Mouse (Mus musculus) left cerebral cortex, postnatal 25 days (tissue): Measurements from ENCODE around the gene Shroom2. TPM values are rescaled to one million over a fixed set of nuclear protein-coding genes. Genes with fewer than 3 reads are reported as not detected.

Experiments used
- DNase-seq, 2 experiments: peaks; one replicate each; pipeline ENCODE4 v3.0.0; 2022; ENCODE audit warnings: low spot score in 2 of 2, mixed read lengths in 1 of 2
- intact Hi-C: fragments of 180-260 bp; cut with DNase I; formaldehyde crosslinking; loops from one replicate; pipeline ENCODE4 v1.15.1; 2025
- total RNA-seq, 2 experiments: library from RNA; stranded (reverse); gene quantifications; 2 replicates each; pipeline ENCODE4 v1.2.3; 2021

Gene Shroom2
- total RNA-seq, 2 experiments from 2014 or later: 108 to 114 TPM

DNA sequence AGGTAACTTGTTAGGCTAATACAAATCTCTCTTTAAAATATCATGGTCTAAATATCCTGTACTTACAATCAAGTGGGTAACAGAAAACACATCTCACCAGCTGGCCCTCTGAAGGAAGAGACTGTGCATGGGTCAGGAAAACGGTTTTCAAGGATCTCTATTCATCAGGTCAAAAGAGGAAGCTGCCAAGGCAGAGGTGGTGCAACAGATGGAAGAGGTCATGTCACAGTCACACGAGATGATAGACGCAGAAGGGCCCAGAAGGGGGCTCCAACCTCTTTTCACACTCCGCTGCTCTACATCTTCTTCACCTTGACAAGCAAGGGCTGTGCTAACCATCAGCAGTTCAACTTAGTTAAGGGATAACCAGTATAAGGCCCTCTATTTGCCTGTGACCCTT is 60.9 kb downstream of the Shroom2 start:
- no peak for DNase-seq
- intact Hi-C loops: no loop called here

GRCm38 (mm10) chrX:152705397-152705796 is 63.9 kb downstream of the Shroom2 start:
- intact Hi-C loops: loop anchor here (1.0 kb wide), 1 partner anchor 114 kb away; no protein-coding TSS in a partner anchor
- peak; percentile 15 to 43 for DNase-seq

DNA sequence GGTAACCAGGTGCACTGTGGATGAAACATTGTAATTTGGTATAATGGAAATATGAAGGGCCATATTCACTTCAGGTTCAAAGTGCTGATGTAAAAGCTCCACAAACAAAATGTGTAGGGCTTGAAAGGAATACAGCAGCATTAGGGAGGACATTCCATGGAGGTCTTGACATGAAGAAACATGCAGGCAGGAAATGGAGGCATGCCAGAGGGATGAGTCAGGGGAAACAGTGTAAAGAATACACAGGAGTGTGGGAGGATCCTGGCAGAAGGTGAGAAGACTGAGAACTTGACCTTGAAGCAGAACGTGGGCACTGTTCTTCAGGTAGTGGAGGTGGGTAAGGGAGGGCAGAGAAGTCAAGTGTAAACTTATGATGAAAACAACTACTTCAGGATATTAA is 65.6 kb downstream of the Shroom2 start:
- intact Hi-C loops: no loop called here
- no peak for DNase-seq

DNA sequence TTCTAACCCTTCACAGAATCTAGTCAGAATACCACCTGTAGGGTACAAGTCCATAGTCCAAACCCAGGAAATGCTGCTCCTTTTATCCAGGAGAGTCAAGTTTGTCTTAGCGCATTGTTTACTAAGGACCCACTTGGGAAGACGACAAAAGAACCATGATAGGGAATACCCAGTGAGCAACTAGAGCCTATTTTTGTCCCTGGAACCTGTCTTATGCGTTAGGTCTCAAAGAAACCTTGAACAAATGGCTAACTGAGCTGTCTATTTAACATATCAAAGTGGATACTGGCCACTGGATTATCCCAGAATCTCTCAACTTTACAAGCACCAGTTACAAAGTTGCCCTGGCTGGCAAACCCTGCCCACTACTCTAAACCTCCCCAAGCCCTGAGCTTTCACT is 67.6 kb downstream of the Shroom2 start:
- intact Hi-C loops: no loop called here
- DNase-seq: no peak

DNA sequence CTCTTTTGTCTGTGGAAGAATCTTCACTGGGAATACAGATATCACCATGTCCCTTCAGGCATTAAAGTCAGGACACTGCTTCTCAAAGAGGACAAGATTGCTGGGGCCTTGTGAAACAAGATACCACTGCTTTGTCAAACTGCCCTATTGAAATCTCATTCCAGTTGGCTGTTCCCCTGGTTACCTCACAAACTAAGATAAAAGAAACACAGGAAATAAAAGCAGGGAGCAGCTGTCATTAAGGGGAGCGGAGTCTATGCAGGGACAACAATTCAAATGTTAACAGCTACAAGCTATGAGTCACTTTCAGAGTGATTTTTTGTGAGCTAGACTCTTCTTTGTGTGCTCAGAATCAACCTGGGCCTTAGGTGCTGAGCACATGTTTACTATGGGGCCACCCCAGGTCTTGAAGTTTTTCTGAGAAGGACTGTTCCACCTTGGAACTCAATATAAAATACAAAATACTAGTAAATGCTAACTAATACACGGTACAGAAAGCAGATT is 78.4 kb downstream of the Shroom2 start:
- intact Hi-C loops: no loop called here
- DNase-seq: no peak

DNA sequence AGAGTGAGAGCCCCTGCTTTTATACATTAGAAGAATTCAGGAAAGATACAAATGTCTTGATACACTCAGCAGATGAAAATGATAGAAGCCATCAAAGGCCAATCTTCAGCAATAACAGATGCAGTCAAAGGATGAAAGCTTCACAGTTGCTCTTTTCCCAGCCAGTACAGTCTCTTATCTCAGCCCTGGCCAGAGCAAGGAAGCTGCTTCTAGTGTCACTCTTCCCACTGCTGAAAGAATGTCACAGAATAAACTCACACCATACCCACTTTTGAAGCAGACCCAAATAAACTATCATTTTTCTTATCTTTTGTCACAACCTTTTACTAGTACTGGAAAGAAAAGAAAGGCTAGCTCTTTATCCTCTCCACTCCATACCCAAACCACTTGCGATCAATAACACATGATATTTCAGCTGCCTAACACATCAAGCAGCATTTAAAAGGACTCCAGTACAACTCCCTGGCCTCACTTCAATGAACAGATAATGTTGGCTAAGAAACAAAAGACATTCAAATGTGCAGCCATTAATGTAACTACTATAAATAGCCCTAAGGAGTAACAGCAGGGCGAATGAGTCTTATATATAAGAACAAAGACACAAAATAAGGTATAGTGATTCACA is 90.0 kb downstream of the Shroom2 start:
- intact Hi-C loops: no loop called here
- DNase-seq: no peak

DNA sequence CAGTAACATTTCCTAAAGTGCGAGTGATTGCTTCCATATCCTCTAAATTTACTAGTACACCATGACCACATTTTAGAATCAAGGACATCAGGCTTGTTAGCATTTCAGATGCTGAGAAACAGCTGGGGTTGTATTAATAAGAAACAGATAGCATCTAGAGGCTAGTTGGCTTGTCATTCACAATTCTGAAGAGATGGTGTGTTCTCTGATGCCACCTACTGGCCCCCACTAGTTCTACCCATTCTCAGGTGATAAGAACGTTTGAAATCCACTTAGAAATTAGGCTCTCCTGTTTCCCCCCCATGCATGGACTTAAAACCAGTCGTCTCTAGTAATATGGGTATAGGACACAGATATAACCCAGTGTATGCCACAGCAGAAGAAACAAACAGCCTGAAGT is 92.9 kb downstream of the Shroom2 start:
- peak; percentile 38 to 45 for DNase-seq
- intact Hi-C loops: loop anchor here (1.0 kb wide), 1 partner anchor 58 kb away; no protein-coding TSS in a partner anchor

DNA sequence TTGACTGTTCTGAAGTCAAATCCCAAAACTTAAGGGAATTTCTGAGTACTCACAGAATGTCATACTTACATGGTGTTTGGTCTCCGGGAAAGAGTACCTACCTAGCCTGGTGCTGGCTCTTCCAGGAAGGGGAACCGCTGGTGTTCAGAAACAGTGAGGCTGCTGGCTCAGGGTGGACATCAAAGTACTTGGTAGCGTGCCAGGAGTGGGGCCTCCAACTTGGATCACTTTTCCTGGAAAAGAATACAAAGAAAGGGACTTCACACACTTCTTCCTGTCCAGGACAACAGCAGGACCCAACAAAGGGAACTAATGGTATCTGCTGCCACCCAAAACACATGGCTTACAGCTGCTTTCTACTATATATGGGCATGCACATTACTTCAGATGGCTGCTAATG is 95.8 kb downstream of the Shroom2 start:
- intact Hi-C loops: no loop called here
- DNase-seq: no peak

DNA sequence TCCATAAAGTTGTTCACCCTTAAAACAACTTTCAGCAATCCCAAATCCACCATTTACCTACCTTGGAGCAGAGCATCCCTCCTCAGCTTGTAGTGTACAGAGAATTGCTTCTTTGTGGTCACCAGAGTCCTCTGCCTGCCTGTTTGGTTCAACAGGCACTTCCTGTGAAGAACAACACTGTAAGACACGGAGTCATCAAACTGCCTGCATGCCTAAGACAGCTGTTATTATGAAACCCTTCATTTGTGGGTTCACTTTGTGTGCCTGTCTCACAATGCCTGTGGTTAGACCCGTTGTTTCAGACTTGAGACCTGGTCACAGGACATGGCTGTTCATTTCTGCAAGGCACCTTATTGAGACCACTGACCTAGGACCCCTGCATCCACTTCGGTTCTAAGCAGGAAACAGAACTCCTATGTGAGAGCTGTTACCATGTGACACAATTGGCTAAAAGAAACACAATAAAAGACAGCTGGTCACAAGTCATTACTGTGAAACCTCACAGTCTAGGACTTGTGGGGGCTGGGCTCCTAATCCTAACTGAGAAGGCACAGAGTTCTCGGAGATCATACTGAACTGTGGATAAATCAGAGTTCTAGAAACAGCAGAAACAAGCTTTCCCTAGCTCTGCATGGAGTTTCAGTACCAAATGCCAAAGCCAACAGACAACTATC is 111.8 kb downstream of the Shroom2 start:
- intact Hi-C loops: no loop called here
- no peak for DNase-seq

GRCm38 (mm10) chrX:152656609-152656939 is 112.7 kb downstream of the Shroom2 start:
- intact Hi-C loops: no loop called here
- no peak for DNase-seq

- intact Hi-C loops: no loop called here
- peak; percentile 30 to 62 for DNase-seq
These were observed 113.3 kb downstream of the Shroom2 start for GRCm38 (mm10) chrX:152655796-152656608.

DNA sequence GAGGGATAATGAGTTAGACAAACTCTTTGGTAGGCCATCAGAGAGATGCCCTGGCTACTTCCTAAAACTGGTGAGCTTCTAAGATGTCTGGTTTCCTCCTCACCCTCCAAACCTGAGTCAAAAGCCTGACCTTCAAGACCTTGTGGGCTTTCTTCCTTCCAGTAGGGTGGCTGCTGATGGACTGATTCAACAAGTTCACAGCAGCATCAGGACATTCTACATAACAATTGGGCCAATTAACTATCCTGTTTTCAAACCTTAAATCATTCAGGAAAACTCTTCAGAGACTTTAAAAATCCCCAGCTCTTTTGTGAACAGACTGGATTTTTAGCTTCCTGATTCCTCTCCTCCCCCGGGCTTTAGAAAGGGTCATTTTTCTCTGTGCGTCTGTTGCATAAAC is 116.6 kb downstream of the Shroom2 start:
- DNase-seq: no peak
- intact Hi-C loops: no loop called here

DNA sequence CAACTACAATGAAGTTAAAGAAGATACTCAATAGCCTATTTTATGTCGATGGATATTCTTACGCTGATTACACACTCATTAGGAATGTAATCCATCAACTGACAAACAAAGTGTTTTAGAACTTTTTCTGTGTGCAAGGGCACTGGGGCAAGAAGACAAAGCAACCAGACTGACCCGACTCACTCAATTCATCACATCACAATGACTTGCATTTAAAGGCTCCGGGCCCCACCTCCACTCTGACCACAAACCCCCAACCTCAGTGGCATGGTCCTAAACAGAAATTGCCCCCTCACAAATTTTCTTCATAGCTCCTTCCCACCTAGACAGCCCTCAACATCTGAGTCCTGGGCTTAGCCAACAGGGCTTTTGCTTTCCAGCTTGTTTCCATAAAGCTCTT is 124.4 kb downstream of the Shroom2 start:
- intact Hi-C loops: no loop called here
- no peak for DNase-seq

- DNase-seq: peak; percentile 34 to 43
- intact Hi-C loops: no loop called here
These were observed 125.3 kb downstream of the Shroom2 start for GRCm38 (mm10) chrX:152643679-152644638.

- intact Hi-C loops: no loop called here
- DNase-seq: peak in 1 of 2 experiments; percentile 49
These were observed 126.1 kb downstream of the Shroom2 start for GRCm38 (mm10) chrX:152643201-152643600.

GRCm38 (mm10) chrX:152642627-152643026 is 126.6 kb downstream of the Shroom2 start:
- DNase-seq: no peak
- intact Hi-C loops: no loop called here

- no peak for DNase-seq
- intact Hi-C loops: no loop called here
These were observed 133.9 kb downstream of the Shroom2 start for GRCm38 (mm10) chrX:152635397-152635796.

- no peak for DNase-seq
- intact Hi-C loops: no loop called here
These were observed 147.9 kb downstream of the Shroom2 start for GRCm38 (mm10) chrX:152621407-152621806.

GRCm38 (mm10) chrX:152620917-152621316 is 148.3 kb downstream of the Shroom2 start:
- DNase-seq: no peak
- intact Hi-C loops: no loop called here
